Mouse (Mus musculus) MEL (cell line): ENCODE measurements around the gene Frmd4a.

Experiments
- BHLHE40 ChIP-seq: IDR thresholded peaks from 2 replicates; pipeline ENCODE4 v1.6.1; 2012; ENCODE audit warnings: low read depth, mild to moderate bottlenecking, inconsistent platforms, low read length, improper control_type of control experiment, borderline replicate concordance
- CTCF ChIP-seq, 3 experiments: IDR thresholded peaks in 2 of 3; conservative IDR thresholded peaks in 1 of 3; 2 replicates each; pipeline ENCODE4 v1.5.1; 2011 to 2012; ENCODE audit warnings: low read length in 3 of 3, low read depth in 2 of 3, mild to moderate bottlenecking in 2 of 3, improper control_type of control experiment in 1 of 3, inconsistent platforms in 1 of 3, mixed read lengths in 1 of 3, moderate library complexity in 1 of 3; ENCODE audit not compliant: control insufficient read depth in 1 of 3, insufficient read depth in 1 of 3, poor library complexity in 1 of 3, severe bottlenecking in 1 of 3
- EP300 ChIP-seq, 2 experiments: IDR thresholded peaks; 2 replicates each; pipeline ENCODE4 v1.6.1; 2011; ENCODE audit warnings: improper control_type of control experiment in 2 of 2, low read length in 2 of 2, low read depth in 1 of 2, mild to moderate bottlenecking in 1 of 2
- ETS1 ChIP-seq: IDR thresholded peaks from 2 replicates; pipeline ENCODE4 v1.6.1; 2012; ENCODE audit warnings: low read depth, mild to moderate bottlenecking, inconsistent platforms, low read length, improper control_type of control experiment, moderate library complexity
- MAFK ChIP-seq: IDR thresholded peaks from 2 replicates; pipeline ENCODE4 v1.6.1; 2011; ENCODE audit warnings: low read depth, mild to moderate bottlenecking, low read length, improper control_type of control experiment, borderline replicate concordance
- MAX ChIP-seq: IDR thresholded peaks from 2 replicates; pipeline ENCODE4 v1.6.1; 2011; ENCODE audit warnings: low read length, improper control_type of control experiment
- MEF2A ChIP-seq: IDR thresholded peaks from 2 replicates; pipeline ENCODE4 v1.6.1; 2014; ENCODE audit warnings: low read depth, mild to moderate bottlenecking, inconsistent platforms, low read length, improper control_type of control experiment; ENCODE audit not compliant: poor library complexity, insufficient replicate concordance, severe bottlenecking; ENCODE audit errors: extremely low read depth
- MYC ChIP-seq: IDR thresholded peaks from 2 replicates; pipeline ENCODE4 v1.6.1; 2011; ENCODE audit warnings: low read depth, mild to moderate bottlenecking, low read length, improper control_type of control experiment, moderate library complexity
- POLR2A ChIP-seq, 2 experiments: IDR thresholded peaks; 2 replicates each; pipeline ENCODE4 v1.6.1; 2011 to 2012; ENCODE audit warnings: low read length in 2 of 2, mild to moderate bottlenecking in 2 of 2, control low read depth in 1 of 2, improper control_type of control experiment in 1 of 2, low read depth in 1 of 2, moderate library complexity in 1 of 2; ENCODE audit not compliant: control insufficient read depth in 1 of 2, insufficient read depth in 1 of 2, poor library complexity in 1 of 2
- ZC3H11A ChIP-seq: IDR thresholded peaks from 2 replicates; pipeline ENCODE4 v1.6.1; 2012; ENCODE audit warnings: low read depth, mild to moderate bottlenecking, inconsistent platforms, low read length, improper control_type of control experiment
- ZNF384 ChIP-seq: IDR thresholded peaks from 2 replicates; pipeline ENCODE4 v1.6.1; 2012; ENCODE audit warnings: low read depth, mild to moderate bottlenecking, inconsistent platforms, low read length, improper control_type of control experiment

- TF ChIP-seq POLR2A (IDR thresholded peaks at IDR 0.05; ENCODE audit: control insufficient read depth in 1 of 2, insufficient read depth in 1 of 2, low read depth in 1 of 2, low read length in 2 of 2, poor library complexity in 1 of 2) (no peak), ZNF384 (no peak), CTCF (IDR thresholded peaks at IDR 0.05 in 2 of 3, conservative IDR thresholded peaks at IDR 0.05 in 1 of 3; ENCODE audit: control insufficient read depth in 1 of 3, insufficient read depth in 1 of 3, low read depth in 2 of 3, low read length in 3 of 3, poor library complexity in 1 of 3, severe bottlenecking in 1 of 3) (no peak), ZC3H11A (no peak), ETS1 (no peak), BHLHE40 (no peak), EP300 (IDR thresholded peaks at IDR 0.05; ENCODE audit: low read depth in 1 of 2, low read length in 2 of 2) (peak; percentile 34 to 46; a peak in 3 of 4 replicates), MYC (no peak), MEF2A (no peak), MAX (no peak), MAFK (no peak)
Measured at GRCm38 (mm10) chr2:4318134-4318533, 300.6 kb downstream of the Frmd4a start.
